Mouse (Mus musculus) left cerebral cortex, postnatal 36 days (tissue): ENCODE data around the gene Dnajc1. TPM values are rescaled to one million over a fixed set of nuclear protein-coding genes. Genes with fewer than 3 reads are reported as not detected.

Source experiments
- DNase-seq, 2 experiments: peaks; one replicate each; pipeline ENCODE4 v3.0.0; 2021 to 2022; ENCODE audit warnings: low spot score in 2 of 2, mixed read lengths in 1 of 2
- intact Hi-C: fragments of 180-260 bp; cut with DNase I; formaldehyde crosslinking; loops from one replicate; pipeline ENCODE4 v1.15.1; 2025
- total RNA-seq, 2 experiments: library from RNA; stranded (reverse); gene quantifications; 2 replicates each; pipeline ENCODE4 v1.2.3; 2021

Dnajc1 gene
- total RNA-seq, 2 experiments from 2014 or later = 17.1 to 23.7 TPM

DNA sequence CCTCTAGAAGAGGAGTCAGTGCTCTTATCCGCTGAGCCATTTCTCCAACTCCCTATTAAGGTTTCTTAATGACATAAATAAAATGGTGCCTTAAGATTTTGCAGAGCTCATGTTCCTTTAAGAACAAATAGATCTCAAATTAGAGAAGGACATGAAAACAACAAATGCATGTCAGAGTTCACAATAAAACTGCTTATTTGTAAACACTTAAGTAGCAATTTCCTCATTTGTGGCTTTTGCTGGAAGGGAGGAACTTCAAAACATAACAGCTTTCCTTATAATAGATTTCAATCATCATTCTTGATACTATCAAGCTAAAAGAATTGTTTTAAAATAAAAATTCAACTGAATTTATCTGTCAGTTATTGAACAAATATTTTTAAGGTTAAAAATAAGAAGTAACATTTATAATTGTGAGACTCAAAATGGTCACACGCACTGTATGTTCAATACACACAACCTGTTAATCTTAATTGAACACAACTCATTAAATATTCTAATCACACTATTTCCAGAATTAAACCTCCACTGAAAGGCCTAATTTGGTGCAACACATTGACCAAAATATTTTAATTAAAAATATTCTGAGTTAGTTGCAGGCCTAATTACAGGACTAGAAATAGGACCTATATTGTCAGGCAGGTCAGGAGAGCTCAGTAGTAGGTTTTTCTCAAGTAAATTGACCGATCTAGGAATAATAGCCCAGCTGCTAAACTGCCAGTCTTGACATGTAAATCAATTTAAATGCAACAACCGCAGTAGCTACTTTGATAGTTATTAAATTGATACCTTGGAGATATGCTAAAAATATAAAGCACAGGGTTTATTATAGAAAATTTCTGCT, 82.1 kb downstream of the Dnajc1 start:
- no peak for DNase-seq
- intact Hi-C loops = no loop called here

DNA sequence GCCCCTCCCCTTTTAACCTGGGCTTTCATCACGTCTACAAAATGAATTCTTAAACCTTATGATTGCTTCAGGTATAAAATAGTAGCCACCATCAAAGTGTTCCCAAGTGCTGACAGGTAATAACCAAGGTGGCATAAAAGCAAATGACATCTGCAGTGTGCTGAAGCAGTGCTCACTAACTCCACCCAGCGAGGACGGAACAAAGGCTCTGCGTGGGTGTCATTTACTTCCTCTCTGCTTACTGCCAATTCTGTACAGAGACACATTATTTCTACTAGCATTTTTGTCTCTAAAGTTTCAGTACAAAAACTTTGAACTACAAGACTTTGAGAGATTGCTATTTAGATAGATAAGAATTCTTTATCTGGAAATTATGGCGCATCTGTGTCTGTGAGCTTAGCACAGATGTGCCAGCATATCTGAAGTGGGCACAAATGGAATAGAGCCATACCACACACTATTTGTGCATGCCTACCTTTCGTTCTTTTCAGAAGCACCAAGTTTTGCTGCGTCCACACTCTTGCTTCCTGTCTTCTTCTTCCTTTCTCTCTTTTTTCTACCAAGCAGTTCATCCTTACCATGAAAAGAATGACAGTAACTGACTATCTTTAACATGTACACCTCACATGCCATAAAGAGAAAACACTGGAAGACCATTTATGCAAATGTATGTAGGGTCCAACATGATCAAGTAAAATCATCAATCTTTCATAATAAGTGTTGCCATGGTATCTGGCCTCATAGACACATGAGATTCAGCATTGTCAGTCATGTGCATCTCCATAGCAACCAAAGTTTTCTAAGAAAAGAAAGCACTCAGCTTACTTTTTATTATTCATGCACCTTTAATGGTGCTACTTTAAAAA, 85.0 kb downstream of the Dnajc1 start:
- no peak for DNase-seq
- intact Hi-C loops = no loop called here

DNA sequence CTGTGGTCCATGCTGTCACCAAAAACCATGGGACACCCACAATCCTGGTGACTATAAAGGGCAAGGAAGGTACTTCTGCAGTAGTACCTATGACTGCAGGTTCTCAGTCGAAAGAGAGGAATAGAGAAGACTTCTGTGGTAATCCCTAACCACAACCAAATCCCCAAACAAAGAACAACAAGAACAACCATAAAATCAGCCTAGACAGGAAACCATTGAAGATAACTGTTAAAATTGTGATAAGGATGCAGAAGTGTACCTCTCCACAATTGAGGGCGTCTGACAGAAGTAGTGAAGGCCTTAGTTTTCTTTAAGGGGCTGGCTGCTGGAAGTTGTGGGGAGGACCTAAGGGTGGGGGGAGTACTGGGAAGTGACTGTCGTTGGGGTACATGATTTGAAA, 91.7 kb downstream of the Dnajc1 start:
- DNase-seq = no peak
- intact Hi-C loops = no loop called here

DNA sequence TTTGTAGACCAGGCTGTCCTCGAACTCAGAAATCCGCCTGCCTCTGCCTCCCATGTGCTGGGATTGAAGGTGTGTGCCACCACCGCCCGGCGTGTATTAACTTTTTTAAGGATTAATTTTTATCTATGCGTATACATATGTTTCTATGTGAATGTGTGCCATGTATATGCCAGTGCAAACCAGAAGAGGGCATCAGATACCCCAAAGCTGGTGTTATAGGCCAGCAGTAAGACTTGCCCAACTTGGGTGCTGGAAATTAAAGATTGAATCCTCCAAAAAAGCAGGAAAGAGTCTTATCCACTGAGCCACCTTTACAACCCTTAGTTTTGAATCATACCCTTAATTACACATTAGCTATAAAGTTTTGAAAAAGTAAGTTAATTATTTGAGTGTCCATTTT, 107.5 kb downstream of the Dnajc1 start:
- intact Hi-C loops = no loop called here
- DNase-seq = no peak

DNA sequence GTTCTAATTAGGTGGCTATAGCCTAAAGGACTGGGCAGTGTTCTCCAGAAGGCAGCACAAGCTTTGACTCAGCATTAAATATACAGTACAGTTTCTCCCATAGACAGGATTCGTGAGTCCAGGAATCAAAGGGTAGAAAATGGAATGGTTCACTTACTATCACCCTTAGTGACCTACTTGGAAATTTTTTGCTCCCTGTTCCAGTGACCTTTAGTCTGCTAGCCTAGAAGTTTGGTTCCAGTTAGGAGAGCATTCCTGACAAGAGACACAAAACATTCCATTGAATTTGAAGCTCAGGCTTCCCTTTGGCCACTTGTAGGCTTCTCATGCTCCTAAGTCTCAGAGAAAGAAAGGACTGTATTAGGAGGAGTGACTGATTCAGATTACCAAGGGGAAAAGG, 126.9 kb downstream of the Dnajc1 start:
- no peak for DNase-seq
- intact Hi-C loops = no loop called here

DNA sequence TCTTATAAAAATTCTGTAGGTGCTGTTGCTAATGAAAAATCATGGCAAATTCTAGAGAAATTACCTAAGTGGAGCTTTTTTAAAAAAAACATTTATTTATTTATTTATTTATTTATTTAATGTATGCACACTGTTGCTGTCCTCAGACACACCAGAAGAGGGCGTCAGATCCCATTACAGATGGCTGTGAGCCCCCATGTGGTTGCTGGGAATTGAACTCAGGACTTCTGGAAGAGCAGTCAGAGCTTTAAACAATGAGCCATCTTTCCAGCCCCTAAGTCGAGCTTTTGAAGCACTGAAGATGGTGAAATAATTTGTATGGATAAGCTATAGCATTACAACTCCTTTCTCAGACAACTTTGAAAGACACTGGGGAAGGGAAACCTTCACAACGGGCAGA, 128.1 kb downstream of the Dnajc1 start:
- no peak for DNase-seq

DNA sequence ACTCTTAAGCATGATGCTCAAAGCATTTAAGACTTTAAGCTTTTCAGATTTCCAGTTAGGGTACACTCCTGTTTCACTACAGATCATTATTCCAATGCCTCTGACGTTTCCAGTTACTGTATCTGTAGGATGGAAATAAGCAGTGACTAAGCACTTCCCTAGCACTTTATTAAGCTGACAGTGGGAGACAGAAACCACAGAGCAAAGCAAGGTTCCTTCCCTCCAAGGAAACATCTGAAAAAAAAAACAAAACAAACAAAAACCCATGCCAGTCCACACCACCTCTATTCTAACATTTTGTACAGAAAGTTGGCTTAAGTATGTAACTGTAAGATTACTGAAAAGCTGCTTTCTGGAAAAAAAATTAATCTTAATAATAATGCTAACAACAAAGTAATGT, 130.3 kb downstream of the Dnajc1 start:
- intact Hi-C loops = no loop called here
- DNase-seq = no peak

More for the DNA sequence above, 128.1 kb downstream of the Dnajc1 start:
- intact Hi-C loops = no loop called here

DNA sequence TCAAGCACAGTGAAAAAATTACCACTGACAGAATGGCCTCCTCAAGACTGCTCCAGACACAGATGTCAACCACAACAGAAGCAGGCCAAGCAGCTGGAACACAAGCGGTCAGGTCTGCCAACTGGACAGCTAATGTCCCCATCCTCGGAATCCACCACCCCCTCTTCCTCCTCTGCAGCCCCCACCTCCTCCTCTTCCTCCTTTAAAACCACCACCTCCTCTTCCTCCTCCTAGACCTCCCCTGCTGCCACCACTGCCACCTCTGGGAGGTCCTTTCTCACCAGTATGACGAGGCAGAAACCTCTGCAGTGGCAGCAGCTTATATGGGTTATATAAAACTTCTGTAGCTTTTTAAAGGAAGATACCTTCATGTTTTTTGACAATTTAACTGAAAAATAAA, 143.4 kb downstream of the Dnajc1 start:
- intact Hi-C loops = no loop called here

DNA sequence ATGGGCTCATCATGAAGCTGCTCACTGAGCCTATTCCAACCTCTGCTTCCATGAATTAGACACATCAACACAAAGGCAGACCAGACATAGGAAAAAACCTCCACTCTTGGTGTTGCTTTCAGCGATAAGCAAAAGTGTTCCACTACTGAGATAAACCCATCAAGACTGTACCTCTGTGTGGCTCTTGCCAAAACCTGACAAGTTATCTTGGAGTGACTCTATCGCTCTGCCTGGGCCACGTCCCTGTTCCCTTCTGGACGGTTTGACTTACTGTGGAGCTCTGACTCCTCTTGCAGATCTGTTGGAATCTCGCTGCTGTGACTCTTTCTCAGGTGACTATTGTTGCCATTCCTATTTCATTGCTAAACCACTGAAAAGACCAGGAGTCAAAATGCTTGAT, 157.1 kb downstream of the Dnajc1 start:
- no peak for DNase-seq
- intact Hi-C loops = no loop called here

More for the DNA sequence above, 143.4 kb downstream of the Dnajc1 start:
- no peak for DNase-seq

DNA sequence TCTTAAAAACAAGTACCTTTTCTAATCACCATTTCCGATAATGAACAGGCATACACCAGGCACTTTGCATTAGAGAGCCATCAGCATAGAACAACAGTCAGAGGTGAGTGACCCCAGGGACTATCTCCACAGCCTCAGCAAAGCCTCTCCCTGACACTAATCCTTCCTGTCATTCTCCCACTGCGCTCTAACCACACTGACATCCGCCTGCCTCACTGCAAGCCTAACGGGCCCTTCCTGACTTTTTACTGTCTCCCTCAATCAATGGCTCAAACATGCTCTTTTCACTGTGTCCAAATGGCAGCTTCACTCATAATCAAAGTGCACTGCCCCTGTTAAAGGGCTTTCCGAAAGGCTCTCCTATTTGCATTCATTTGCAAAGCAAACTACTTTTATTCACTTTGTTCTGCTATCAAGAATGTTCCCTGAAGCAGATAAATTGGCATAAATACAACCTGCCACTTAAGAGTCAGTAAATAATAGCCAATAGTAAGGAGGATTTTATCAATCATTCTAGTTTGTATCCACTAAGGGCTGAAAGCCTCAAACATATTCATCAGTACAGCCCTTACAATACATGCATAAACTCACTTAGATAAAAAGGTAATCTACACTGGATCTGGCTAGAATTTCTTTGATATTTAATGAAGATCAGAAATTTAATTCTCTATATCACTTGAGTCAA, 159.6 kb downstream of the Dnajc1 start:
- no peak for DNase-seq
- intact Hi-C loops = no loop called here

DNA sequence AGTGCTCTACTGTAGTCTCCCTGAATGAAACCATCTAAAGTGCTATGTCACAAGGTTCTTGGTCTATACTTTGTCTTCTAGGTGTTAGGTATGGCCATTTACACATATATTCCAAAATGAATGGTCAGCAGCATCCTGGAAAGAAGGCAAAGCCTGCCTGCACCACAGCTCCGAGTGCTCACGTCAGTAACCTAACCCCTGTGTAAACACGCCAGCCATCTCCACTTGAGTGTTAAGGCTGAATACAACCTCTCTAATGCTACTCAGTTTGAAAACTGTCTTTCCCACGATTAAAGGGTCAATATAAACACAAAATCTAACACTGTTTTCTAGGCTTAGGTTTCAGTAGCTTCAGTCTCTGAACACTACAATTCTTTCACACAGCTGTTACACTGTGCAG, 161.5 kb downstream of the Dnajc1 start:
- no peak for DNase-seq
- intact Hi-C loops = no loop called here

DNA sequence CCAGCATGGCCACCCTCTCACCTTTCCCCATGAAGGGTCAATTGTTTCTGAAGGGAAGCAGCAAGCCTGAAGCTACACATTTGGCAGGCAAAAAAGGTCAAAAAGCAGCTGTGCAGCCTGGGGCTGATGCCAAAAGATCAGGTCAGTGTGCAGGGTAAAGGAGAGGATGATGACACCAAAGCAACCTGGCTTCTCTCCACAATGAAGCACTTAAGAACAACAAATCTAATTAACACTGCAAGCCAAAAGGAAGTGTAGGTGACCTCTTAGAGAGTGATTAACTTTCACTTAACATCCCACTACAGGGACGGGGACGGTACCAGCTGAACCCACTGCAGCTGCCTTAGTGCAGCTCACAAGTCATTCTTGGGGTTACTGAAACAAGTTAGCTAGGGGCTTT, 163.4 kb downstream of the Dnajc1 start:
- DNase-seq = no peak
- intact Hi-C loops = no loop called here

DNA sequence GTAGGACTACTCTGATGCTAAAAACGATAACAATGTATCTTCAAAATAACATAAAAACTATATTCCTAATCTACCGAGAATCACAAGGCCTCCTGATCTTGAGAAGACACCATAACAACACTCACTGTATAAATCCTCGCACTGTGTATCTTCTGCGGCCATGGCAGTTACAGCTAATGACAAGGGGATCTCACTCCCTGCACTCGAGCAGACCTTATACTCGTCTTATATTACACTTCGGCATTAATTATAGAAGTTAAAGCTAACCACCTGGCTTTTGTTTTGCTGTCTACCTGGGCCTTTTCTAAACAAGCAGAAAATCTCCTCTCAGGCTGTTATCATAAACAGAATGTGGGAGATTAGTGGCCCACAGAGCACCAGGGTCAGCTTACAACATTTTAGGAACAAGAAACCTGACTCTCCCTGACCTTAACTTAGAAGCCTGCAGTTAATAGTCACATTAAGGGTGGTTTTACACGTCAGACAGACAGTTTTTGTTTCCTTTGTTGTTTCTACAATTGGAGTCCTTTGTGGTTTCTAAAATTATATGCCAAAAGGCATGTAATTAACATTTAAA, 164.1 kb downstream of the Dnajc1 start:
- intact Hi-C loops = no loop called here
- DNase-seq = no peak

DNA sequence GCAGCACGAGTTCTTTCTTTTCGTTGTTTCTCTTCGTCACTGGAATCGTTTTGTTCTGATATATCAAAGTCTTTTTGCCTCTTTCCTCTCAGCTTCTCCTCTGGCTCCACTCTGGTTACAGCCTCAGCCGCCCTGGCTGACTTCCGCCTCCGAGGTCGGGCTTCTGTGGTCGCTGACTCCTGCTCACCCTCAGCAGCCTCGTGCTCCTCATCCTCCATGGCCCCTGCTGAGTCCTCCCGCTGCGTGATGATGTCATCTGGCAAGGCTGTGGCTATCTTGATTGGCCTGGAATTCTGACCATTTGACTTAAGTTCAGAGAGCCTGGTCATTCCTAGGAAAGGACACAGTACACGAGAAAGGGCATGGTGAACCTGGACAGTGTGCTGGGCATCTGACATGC, 173.1 kb downstream of the Dnajc1 start:
- intact Hi-C loops = no loop called here
- no peak for DNase-seq

DNA sequence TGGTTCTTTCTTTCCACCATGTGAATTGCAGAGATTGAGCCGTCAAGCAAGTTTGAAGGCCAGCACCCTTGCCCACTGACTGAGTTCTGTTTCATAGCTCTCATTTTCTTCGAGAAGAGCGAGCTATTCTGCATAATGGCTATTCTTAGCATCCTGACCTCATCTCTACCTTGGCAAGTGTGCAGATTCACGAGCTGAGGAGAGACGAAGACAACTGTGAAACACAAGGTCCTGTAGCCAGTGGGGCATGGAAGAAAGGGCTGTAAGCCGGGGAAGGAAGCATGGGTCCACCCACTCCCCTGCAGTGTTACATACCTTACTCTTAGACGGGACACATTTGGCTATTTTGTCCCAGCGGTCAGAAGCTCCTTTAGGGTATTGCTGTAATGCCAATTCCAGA, 173.5 kb downstream of the Dnajc1 start:
- no peak for DNase-seq
- intact Hi-C loops = no loop called here

DNA sequence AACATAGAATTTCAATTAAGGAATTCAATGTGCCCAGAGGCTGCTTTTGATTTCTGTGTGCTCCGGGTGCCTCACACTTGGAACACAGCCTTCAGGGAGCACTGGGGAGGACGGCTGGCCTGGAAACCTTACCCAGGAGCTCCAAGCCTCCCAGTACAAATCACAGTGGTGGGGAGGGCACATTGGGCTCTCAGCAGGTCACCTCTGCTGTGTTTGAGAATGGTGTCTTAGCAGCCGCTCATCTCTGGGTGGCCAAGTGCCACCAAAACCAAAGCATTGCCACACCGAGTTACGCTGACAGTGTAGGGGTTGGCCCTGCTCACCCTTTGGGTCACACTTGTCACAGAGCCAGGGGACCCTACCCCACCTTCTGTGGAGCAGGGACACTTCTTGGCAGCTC, 174.1 kb downstream of the Dnajc1 start:
- intact Hi-C loops = no loop called here

DNA sequence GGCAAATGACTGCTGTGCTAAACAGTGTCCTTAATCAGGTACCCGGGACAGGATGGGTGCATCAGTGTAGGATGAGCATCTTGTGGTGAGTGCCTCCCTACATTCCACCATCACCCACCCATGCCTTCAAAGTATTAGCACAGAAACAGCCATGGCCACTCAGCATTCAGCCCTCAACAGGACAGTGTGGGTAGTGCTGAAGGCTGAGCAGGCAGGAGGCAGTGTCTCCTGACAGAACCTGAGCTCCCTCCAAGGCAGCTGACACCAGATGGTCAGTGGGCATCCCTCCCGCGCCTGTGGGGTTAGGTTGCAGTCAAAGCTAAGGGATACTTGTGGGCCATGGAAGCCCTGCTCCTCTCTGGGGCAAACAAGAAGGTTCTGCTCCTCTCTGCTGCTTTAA, 174.8 kb downstream of the Dnajc1 start:
- DNase-seq = no peak
- intact Hi-C loops = no loop called here

More for the DNA sequence above, 174.1 kb downstream of the Dnajc1 start:
- no peak for DNase-seq

DNA sequence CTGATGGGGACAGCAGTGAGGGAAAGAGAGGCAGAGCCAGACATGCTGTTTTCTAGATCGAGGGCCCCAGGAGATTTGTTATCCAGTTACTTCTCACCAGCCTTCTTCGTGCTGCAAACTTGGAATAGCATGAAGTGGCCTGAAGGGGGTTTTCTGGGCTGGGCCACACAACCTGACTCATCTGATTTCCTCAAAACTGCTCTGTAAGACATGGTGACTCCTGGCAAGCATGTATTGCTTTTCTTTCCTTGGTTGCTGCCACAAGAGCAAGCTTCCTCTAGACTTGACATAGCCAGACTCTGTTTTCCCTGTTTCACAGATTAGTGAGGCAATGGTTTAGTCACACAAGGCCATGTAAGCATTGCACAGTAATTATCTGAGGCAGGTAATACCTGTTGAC, 178.6 kb downstream of the Dnajc1 start:
- DNase-seq = no peak
- intact Hi-C loops = no loop called here

DNA sequence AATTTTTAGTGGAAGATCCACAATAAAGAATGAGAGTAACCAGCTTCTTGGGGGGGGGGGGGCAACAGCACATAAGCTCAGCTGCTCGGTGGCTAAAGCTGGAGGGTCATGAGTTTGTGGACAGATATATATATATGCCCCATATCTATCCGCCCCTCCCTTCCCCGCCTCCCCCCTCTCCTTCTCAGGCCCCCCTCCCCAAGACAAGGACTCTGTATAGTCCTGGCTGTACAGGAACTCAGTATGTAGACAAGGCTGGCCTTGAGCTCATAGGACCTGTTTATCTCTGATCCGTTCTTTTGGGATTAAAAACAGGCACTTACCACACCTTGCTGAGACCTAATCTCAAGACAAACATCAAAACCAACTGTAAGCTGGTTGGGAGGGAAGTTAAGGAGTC, 182.7 kb downstream of the Dnajc1 start:
- intact Hi-C loops = loop anchor here (5.0 kb wide), 1 partner anchor 183 kb away; no protein-coding TSS in a partner anchor
- DNase-seq = no peak
